Mouse (Mus musculus) layer of hippocampus, postnatal 25 days (tissue): ENCODE data around the gene Spns3. TPM values are rescaled to one million over a fixed set of nuclear protein-coding genes. Genes with fewer than 3 reads are reported as not detected.

Source experiments
- DNase-seq, 2 experiments: peaks; one replicate each; pipeline ENCODE4 v3.0.0; 2022; ENCODE audit warnings: mixed read lengths in 2 of 2, low spot score in 1 of 2; ENCODE audit errors: extremely low spot score in 1 of 2
- total RNA-seq, 2 experiments: library from RNA; stranded (reverse); gene quantifications; 2 replicates each; pipeline ENCODE4 v1.2.3; 2021

Spns3 gene
- total RNA-seq, 2 experiments from 2014 or later: 0.15 to 0.28 TPM

DNA sequence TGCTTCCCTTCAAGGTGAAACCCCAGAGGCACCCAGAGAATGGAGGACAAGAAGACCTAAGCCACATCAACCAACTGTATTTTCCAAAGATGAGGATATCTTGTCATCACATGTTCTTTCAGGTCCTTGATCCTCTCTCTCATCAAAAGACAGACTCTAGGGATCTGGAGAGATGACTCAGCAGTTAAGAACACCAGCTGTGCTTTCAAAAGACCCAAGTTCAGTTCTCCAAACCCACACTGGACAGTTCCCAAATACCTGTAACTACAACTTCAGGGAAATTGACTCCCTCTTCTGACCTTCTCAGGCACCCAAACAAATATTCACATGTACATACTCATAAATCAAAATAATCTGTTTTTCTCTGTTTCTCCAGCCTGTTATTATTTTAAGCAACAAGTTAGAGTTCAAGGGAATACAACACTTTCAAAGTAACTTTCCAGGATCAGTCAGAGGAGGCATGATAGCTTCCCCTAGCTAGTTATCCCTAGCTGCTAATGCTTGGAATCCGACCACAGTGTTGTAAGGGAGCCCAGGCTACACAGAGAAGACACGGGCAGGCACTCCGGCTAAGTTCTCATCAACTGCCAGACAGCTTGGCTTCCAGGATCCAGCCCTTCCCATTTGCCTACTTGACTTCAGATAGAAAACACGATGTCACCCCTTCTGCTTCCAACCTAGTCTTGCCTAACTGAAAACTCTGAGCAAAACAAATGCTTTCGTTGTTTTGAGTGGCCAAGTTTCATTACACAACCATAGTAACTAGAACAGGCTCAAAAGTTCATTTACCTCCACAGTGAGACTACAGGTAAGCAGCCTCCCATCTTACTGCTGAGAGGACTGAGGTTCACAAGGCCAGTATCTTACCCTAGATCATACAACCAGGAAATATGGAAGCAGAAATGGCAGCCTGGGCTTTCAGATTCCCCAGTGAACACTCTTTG lies 28.4 kb downstream of the Spns3 start:
- no peak for DNase-seq

DNA sequence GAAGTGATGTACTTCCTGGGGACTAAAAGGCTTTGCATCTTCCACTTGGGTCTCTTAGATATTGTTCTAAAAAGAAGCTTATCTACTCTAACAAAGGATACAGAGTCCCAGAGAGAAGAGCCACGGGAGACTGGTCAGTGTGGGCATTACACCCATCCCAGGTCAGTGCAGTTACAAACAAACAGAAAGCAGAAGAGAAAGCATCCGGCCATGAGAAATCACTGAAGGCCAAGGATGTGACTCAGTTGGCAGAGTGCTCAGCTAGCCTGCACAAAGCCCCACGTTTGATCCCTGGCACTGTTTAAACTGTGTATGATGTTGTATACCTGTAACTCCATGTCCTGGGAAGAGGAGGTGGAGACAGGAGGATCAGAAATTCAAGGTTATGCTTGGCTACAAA lies 30.4 kb downstream of the Spns3 start:
- no peak for DNase-seq

DNA sequence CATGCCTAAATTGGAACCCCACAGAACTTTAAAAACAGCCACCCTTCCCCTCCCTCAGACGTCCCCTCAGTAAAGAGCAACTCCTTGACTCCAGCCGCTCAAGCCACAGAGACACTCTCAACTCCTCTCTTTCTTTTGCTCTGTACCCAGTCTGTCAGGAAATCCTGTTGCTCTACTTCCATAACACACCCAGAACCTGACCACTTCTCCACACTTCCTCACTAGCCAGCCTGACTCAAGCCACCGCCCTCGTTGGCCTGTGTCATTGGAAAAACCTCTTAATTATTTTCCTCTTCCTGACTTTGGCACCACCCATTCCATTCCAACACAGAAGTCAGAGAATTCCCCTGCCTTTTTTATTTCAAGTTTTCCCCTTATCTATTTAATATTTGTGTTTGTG lies 31.1 kb downstream of the Spns3 start:
- no peak for DNase-seq

DNA sequence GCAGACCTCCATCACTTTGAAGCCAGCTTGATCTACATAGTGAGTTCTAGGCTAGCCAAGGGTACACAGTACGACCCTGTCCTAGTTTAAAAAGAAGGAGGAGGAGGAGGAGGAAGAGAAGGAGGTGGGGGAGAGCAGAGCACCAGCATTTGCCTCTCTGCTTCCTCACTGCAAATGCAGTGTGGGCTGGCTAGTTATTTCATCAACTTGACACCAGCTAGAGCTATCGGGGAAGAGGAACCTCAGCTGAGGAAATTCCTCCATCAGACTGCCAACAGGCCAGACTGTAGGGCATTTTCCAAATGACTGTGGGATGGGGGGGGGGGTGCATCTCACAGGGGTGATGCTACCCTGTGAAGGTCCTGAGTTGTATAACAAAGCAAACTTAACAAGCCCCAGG lies 31.9 kb downstream of the Spns3 start:
- no peak for DNase-seq

DNA sequence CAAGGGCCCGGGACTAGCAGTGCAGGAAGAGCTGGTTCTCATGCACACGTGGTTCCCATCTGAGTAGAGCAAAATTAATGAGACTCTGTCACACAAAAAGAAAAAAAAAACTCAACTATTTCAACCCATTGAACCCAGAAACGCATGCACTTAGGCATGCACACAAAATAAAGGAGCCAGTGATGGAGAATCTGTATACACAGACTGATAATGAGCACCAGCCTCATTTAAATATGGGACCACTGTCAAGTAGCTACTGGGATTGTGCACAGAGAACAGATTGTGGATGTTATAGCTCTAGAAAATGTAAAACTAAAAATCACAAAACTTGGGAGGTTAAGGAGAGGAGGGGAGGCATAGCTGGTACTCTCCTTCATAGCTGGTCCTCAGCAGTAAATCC lies 35.3 kb downstream of the Spns3 start:
- DNase-seq: no peak

DNA sequence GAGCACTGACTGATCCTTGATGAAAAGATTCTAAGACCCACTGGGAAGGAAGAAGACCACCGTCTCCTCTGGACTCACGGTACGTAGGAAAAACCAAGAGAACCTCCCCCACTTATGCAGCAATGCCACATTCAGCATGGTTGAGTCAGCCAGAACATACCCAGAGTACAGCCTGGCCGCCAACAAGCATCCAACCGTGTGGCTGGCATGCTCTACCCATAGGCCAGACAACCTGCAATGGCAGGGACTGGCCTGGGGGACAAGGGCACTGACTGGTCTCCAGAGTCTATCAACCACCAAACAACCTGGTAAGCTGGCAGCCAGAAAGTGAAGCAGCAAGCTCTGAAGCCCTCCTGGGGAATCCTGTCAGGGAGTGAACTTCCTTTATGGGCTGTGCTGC lies 41.7 kb downstream of the Spns3 start:
- no peak for DNase-seq

DNA sequence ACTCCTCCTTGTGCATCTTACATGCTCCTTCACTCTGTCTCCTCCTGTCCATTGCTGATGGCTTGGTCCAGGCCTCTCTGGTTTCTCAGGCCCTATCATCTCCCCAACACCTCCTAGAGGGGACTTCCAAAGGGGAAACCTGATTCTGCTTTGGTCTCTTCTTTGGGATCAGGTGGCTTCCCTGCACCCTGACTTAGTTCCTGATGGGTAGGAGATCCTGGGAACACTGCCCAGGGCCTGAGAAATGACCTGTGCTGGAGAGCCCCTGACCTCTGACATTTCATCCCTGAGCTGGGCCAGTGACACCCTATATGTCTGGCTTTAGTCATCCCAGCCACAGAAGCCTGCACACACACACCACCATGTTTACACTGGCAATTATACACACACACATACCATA lies 42.7 kb downstream of the Spns3 start:
- no peak for DNase-seq

DNA sequence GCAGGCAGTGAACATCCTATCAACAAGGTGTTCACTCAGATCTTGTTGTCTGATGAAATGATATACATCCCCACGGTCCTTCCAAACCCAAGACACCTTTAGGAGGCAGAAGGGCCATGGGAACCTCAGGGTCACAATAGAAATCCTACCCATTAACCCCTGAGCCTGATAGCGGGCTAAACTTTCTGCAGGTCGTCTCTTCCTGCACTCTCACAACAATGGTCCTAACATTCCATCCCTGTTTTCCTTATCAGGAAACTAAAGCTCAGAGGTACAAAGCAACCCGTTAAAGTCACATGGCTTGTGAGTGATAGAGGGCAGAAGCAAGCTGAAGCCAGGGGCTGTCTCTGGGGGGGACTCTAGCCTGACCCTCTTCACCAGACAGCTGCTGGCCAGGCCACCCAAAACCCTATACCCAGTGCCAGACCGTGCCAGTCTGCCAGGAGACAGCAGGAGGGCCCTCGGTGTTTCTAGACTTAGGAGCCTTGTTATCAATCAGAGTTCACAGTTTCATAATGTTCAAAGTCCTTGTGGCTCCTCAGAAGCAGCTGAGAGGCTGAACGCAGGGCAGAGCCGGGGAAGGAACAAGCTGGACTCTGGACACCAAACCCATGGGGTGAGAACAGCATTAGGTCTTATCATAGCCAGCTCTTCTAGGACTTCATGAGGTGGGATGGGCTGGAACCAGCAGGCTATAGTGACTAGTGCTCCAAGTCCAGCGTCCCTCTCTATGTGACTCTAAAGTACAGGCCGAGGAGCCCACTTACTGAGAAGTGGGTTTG lies 46.1 kb downstream of the Spns3 start:
- no peak for DNase-seq

DNA sequence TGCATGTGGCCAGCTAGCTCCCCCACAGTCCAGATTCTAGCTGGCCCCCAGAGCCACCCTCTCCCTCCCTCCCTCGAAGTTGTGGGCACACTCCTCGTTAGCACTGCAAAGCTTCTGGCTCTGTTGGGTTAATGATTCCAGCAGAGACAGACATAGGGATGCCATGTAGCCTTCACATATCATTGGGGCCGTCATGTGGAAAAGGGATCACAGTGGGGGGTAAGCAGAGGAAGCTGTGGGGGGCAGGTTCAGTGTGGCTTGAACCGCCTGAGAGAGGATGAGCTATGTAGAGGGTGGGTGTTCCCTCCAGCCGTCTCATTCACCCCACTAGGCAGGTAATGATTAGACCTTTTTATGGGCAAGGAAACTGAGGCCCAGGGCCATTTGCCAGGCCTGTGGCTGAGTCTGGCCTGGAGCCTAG lies 46.8 kb downstream of the Spns3 start:
- no peak for DNase-seq

DNA sequence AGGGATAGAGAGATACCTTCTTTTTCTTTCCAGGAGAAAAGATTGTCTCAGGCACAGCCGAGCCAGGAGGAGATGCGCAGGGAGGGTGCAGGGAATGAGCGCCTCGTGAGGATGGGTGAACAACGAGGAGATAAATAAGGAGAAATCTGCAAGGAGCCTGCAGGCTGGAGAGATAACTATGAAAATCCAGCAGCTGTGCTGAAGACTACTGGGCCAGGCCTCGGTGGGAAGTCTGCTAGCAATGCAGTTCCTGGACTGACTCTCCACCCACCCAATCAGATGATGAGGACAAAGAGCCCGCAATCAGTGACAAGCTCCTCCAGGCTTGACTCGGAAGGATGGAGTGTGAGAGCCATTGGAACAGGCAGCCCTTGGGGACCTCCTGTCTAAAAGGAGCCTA lies 48.1 kb downstream of the Spns3 start:
- DNase-seq: no peak

DNA sequence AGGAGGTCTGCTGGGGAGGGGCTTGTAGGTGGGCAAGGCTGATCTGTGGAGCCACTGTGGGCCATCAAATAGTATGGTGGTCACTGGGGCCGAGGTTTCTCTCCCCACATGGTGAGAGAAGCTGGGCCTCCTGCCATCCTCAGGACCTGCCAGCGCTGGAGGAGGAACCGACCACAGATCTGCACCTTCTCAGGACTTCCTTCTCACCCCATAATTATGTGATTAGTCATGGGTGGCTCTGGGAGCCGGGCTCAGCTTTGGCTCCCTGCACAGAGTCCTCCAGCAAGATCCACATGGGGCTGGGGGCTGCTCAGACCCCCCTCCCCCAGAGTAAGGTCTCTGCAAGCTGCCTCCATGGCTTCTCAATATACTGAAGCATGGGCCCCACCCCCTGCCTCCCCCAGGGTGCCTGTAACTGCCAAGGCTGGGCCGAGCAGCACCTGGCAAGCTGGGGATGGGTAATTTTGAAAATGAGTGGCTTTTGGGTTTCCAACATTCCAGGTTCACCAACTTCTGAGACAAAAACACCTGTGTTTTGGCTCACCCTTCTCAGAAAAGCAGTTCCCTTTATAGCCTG lies 48.8 kb downstream of the Spns3 start:
- DNase-seq: no peak

DNA sequence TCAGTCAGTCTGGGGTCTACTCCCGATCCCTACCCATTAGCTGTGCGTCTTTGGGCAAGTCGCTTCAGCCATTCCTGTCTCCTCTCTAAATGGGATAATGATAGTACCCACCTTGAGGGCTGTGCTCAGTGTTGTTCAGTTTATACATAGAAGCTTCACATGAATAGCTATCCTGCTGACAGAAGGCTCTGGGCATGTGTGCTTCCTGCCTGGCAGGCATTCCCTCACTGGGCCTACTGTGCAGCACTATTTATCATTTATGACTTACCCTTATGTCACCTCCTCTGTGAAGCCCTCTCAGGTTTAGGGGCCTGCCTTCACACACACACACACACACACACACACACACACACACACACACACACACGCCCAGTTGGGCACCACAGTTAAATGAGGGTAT lies 50.2 kb downstream of the Spns3 start:
- no peak for DNase-seq

DNA sequence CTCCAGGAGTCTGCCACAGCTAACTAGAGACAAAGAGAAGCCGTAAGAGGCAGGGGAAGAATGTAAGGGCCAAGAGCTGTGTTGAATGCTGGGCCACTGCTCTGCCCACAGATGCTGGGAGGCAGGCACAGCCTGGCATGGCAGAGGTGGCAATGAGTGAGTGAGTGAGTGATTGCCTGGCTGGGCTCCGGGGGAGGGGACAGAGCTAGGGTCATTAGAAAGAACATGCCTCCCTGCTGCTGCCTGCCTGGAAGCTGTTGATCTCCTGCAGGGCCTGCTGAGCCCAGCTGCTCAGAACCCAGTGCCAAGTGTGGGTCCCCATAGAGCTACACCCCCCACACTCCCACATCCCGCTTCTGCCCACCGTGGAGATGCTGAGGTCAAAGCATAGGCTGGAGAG lies 52.9 kb downstream of the Spns3 start:
- DNase-seq: no peak

DNA sequence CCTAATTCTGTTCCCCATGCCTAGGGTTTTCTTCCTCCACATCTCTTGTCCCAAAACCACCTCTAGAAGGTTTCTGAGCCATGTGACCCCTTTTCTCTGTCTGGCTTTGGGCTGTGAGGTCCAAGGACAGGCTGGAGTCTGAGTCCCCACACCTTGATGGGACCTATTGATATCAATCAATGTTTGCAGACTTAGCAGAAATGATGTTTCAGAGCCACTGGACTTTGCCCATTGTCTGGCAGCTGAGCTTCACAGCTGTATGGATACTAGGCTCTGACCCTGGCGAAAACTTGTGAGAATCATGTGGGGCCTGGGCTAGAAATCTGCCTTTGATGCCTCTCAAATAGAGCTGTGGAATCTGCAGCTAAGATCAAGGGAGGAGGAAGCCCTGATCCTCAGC lies 53.5 kb downstream of the Spns3 start:
- DNase-seq: no peak

DNA sequence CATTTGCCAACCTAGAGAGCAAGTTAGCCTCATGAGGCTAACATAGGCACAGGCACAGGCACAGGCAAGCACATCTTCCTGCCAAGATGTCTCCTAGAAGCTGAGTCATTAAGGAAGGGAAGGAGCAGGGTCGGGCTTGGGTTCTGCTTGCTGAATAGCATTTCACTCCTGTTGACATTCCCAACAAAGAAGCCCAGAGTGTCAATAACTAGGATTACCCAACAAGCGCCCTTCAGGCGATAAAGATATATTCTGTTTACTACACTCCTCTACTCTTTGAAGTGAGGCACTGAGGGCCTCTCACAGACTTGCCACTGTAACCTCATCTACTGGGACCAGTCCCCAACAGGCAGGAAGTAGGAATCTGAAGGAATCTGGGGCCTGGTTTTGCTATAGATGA lies 54.2 kb downstream of the Spns3 start:
- DNase-seq: no peak

DNA sequence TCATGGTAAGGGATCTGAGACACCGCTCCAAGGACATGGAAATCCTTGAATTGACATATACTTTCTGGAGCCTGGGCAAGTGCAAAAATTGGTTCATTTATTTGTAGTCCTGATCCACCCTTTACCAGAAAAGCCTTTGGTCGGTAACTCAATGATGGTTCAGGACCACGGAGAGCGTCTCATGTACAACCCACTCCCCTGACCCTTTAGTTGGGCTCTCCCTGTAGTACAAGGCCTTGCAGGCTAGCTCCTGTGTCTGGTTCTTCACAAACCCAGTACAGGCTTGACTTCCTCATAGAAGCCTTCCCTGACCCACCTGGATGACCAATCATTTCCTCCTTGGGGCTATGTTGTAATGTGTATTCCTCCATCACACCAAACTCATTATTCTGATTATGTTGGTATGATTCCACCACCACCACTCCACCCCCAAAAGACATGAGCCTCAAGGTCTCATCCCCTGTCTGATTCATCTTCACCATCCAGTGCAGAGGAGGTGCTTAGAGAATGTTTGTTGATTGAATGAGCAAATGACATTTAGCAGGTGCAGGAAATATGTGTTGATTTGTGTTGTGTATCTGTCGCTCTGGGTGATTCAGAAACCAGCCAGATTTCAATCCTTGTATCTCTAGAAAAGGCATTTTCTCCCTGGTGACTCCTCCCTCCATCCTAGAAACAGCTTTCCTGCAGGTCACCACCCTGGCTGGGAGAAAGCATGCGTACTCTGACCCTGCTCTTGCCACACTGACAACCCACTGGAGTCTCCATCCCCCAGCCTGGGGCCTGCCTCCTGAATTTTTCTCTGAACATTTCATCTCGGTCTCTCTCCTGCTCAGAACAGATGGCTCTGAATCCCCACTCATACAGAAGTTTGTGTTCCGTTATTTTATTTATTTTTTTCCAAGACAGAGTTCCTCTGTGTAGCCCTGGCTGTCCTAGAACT lies 56.0 kb downstream of the Spns3 start:
- no peak for DNase-seq

DNA sequence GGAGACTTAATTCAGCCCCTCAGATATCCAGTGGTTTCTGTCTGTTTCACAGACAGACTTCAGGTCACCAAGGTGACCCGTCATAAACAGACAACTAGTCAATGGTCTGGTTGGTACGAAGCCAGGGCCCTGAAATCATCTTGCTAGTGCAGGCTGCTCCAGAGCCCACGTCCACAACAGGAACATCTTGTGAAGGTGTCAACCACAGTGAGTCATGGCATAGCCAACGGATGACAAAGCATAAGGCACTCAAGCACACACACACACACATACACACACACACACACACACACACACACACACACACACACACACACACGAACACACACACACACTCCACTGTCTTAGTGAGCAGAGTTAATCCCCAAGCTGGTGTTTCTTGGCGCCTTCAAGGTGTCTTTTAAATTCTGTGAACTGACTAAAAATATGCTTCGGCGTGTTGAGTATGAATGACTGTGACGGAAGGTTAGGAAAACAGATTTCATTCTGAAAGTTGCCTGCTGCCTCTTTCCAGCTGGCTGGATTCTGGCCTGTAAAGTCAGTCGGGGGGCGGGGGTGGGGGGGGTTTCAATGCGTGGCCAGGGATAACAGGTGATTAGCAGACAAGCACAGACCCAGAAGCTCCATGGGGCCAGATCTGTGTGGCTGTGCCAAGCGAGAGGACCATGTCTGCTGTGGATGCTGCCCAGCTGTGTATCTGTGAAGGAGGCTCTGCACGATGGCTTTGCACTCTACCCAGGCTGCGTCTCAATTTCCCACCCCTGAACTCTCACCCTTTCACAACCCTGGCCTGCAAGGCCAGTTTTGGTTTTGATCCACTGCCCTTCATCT lies 59.0 kb downstream of the Spns3 start:
- no peak for DNase-seq

DNA sequence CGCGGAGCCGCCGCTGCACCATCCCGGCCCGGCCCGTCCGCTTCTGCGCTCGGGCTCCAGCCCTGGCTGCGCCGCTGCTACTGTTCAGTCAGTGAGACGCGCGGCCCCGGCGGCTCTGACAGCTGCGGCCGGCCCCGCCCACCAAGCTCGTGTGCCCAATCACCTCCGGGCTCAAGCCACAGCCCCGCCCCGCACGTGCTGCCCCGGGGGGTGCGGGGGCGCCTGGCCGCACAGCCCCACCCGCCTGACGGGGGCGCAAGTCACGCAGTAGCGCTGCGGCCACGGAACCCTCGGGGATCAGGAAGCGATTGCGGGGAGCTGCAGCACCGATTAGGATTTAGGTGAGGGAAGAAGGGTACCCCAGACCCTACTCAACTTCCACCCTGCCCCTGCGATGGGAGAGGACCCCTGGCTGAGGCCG lies 60.4 kb downstream of the Spns3 start, which contains the start of gene Spns2:
TSS of gene Spns2 (minus strand) at position 24 of the 421 bp plus-strand sequence.
- DNase-seq: peak; percentile 85 to 90

DNA sequence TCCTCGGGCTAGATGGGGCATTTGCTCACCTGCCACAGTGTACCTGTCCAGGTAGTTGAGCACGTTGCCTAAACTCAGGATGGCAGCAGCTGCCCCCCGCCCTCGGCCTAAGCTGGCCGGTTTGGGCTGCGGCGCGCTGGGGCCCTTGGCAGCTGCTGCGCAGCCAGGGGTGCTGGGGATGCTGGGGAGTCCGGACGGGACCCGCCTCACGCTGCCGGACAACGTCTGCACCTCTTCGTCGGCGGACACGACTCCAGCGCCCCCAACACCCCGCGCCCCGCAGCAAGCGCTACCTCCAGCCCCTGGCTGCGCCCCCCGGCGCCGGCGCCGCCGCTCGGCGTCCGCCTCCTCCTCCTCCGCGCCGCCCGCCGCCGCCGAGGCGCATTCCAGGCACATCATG lies 60.9 kb downstream of the Spns3 start:
- no peak for DNase-seq
